Mouse (Mus musculus) lung, embryonic 14.5 days (tissue): ENCODE data around the gene Lrrk1. TPM values are rescaled to one million over a fixed set of nuclear protein-coding genes. Genes with fewer than 3 reads are reported as not detected.

Experiments used
- ATAC-seq: fragments of 200-750 bp; cut with Nextera tagmentation; 2 replicates; pipeline ENCODE4 v1.8.0; 2017; ENCODE audit warnings: mild to moderate bottlenecking, moderate TSS enrichment, moderate library complexity; ENCODE audit not compliant: insufficient read depth
- DNase-seq: peaks from one replicate; pipeline ENCODE4 v3.0.0-alpha.2; 2015
- H3K27ac ChIP-seq: fragments of 300-500 bp; sonication (generic); 2 replicates; pipeline ENCODE4 v1.5.1; 2014; ENCODE audit warnings: low read depth, mild to moderate bottlenecking, moderate library complexity
- H3K27me3 ChIP-seq: fragments of 300-500 bp; sonication (generic); 2 replicates; pipeline ENCODE4 v1.6.1; 2014; ENCODE audit warnings: low read length, control low read depth; ENCODE audit not compliant: insufficient read depth
- H3K36me3 ChIP-seq: fragments of 300-500 bp; sonication (generic); 2 replicates; pipeline ENCODE4 v1.6.1; 2014; ENCODE audit warnings: control low read depth; ENCODE audit not compliant: insufficient read depth
- H3K4me1 ChIP-seq: fragments of 300-500 bp; sonication (generic); 2 replicates; pipeline ENCODE4 v1.6.1; 2014; ENCODE audit warnings: antibody characterized with exemption, control low read depth; ENCODE audit not compliant: insufficient read depth
- H3K4me2 ChIP-seq: fragments of 300-500 bp; sonication (generic); 2 replicates; pipeline ENCODE4 v1.6.1; 2014; ENCODE audit warnings: mild to moderate bottlenecking
- H3K4me3 ChIP-seq: fragments of 300-500 bp; sonication (generic); 2 replicates; pipeline ENCODE4 v1.5.1; 2014; ENCODE audit warnings: low read depth, low read length
- H3K9ac ChIP-seq: fragments of 300-500 bp; sonication (generic); 2 replicates; pipeline ENCODE4 v1.6.1; 2014
- H3K9me3 ChIP-seq: fragments of 300-500 bp; sonication (generic); 2 replicates; pipeline ENCODE4 v1.6.1; 2016; ENCODE audit warnings: low read depth, low read length, control low read depth
- CTCF ChIP-seq: IDR thresholded peaks from 2 replicates; pipeline ENCODE4 v1.5.1; 2016; ENCODE audit warnings: antibody characterized with exemption, low read depth
- WGBS: fragments of 180-500 bp; shearing (Covaris S2); extraction: QIAGEN DNeasy Blood & Tissue Kit; methylation state at CpG from one replicate; pipeline ENCODE4 v1.1.7; 2014; 5-methylcytosine and 5-hydroxymethylcytosine counted together
- polyA plus RNA-seq: library from polyadenylated mRNA; unstranded; fragments of >200 nt; fragmentation: Nextera tagmentation; extraction: Ambion mirVana; gene quantifications from 2 replicates; pipeline ENCODE4 v1.2.1, GENCODE M21; 2014

Gene Lrrk1
- polyA plus RNA-seq, 1 experiment from 2014 or later, result 25.8 TPM

DNA sequence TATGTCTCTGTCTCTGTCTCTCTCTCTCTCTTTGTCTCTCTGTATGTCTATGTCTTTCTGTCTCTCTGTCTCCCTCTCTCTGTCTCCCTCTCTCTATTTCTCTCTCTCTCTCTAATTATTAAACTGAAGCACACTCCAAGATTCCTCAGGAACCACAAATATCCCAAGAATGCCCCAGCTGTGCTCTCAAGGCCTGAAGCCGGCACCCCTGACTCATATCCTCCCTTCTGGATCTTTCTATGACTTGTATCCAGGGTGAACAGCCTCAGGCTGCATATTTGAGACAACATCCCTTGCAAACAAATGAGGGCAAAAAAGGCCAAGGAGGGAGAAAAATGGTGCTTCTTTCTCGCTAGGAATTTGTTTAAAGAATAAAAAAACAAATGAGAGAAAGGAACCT is 22.2 kb downstream of the Lrrk1 start, which contains the start of gene Gm10974:
Gene Gm10974, plus strand, starts transcription at position 2 of the 400 bp plus-strand sequence.
- Histone ChIP-seq H3K4me3 (no peak within 1 kb of the TSS), H3K27ac (no peak within 1 kb of the TSS), H3K4me1 (no peaks in the 10 kb centered on the region), H3K4me2 (no peak within 1 kb of the TSS), H3K36me3 (0 out of 2 replicates have a peak, but pooled peaks cover 3% of the 10 kb centered on the region), H3K27me3 (no peaks in the 10 kb centered on the region), H3K9me3 (peaks cover 6% of the 10 kb centered on the region; the same call in 1 of the 2 replicates), H3K9ac (no peak within 1 kb of the TSS)
- ATAC-seq, result peak; percentile 70
- DNase-seq, result peak; percentile 64
- whole genome bisulfite sequencing, result 22% methylated on average over 2 of the region's 2 CpGs
- no peak for TF ChIP-seq CTCF

DNA sequence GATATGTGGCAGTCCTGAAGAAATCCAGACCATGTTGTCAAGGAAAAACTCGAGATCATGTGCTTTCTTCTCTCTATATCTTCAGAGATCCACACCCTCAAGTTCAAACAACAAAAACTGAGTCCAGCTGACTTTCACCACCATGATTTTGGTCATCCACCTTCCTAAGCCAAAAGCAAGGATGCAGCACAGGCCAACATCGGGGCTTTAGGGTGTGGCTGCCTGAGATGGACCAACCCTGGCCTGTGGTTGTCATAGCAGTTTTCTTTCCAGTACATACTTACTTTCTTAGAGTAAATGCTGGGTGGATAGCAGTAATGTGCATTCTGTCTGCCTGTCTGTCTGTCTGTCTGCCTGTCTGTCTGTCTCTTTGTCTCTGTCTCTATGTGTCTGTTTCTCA is 22.7 kb downstream of the Lrrk1 start:
- peaks cover 5% of the 10 kb centered on the region; the same call in 1 of the 2 replicates for H3K36me3 ChIP-seq
- no peak overlapping the region for H3K4me3 ChIP-seq
- H3K9me3 ChIP-seq, result peaks cover 6% of the 10 kb centered on the region; the same call in 1 of the 2 replicates
- H3K27ac ChIP-seq, result no peak overlapping the region
- no peak overlapping the region for H3K9ac ChIP-seq
- no peak for TF ChIP-seq CTCF
- ATAC-seq, result no peak
- H3K4me2 ChIP-seq, result no peak overlapping the region
- WGBS, result 76% methylated on average over 2 of the region's 2 CpGs
- H3K27me3 ChIP-seq, result no peaks in the 10 kb centered on the region
- no peak for DNase-seq
- H3K4me1 ChIP-seq, result no peaks in the 10 kb centered on the region

DNA sequence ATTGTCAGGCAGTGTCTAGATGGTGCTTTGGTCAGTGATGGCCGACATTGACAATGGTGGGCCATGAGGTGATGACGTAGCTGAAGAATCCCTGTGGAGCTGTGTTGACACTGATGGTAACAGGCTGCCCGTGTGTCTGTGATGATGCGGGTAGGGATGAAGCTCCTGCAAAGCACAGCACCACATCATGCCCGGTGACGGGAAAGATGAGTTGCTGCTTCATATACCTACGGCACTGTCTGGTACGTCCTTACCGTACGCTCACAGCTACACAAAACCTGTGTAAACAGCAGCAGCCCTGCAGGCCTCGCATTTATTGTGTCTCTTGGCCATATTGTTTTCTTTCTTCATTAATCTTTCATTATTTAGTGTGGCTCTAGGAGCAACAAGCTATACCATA is 23.7 kb downstream of the Lrrk1 start:
- no peak overlapping the region for H3K9ac ChIP-seq
- H3K4me2 ChIP-seq, result no peak overlapping the region
- no peak for ATAC-seq
- peaks cover 12% of the 10 kb centered on the region for H3K36me3 ChIP-seq
- H3K27ac ChIP-seq, result no peak overlapping the region
- DNase-seq, result no peak
- peaks cover 6% of the 10 kb centered on the region; the same call in 1 of the 2 replicates for H3K9me3 ChIP-seq
- TF ChIP-seq CTCF, result no peak
- no peaks in the 10 kb centered on the region for H3K27me3 ChIP-seq
- WGBS, result 88% methylated on average over 11 of the region's 11 CpGs
- no peaks in the 10 kb centered on the region for H3K4me1 ChIP-seq
- H3K4me3 ChIP-seq, result no peak overlapping the region

DNA sequence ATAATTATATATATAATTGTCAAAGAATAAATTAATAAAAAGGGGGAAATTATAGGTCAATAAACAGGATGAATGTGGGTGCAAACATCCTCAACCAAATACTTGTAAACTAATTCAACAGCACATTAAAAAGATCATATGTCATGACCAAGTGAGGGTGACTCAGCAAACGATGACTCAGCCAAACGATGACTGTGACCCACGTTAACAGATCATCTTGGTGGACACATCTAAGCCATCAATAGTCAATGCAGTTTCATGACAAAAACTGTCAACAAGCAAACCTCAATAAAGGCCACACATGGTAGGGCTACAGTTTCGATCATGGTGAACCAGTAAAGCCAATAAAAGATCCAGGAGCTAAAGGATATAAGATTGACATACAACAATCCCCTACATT is 29.1 kb downstream of the Lrrk1 start:
- H3K36me3 ChIP-seq, result peaks cover 11% of the 10 kb centered on the region
- H3K27ac ChIP-seq, result no peak overlapping the region
- H3K4me2 ChIP-seq, result no peak overlapping the region
- no peak overlapping the region for H3K9ac ChIP-seq
- H3K4me3 ChIP-seq, result no peak overlapping the region
- ATAC-seq (no peak), DNase-seq (no peak)
- H3K9me3 ChIP-seq, result peaks cover 6% of the 10 kb centered on the region; the same call in 1 of the 2 replicates
- no peaks in the 10 kb centered on the region for H3K4me1 ChIP-seq
- no peaks in the 10 kb centered on the region for H3K27me3 ChIP-seq
- TF ChIP-seq CTCF, result no peak
- 80% methylated on average over 4 of the region's 4 CpGs for WGBS

DNA sequence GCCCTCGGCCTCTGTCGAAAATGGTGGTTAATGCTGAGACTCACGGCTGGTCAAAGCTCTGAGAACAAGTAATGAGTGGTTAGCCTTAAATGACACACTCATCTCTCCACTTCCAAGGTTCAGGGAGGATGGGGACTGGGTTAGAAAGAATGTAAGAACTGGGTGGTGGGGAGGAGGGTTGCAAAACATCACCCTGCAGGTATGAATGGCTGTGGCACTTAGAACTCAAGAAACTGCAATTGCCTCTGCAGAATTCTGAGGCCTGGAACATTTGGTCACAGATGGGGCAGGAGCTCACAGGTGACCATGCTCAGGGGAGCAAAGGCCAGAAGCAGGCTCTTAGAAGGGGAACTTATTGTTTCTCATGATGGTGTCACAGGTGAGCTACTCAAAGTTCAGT is 29.7 kb downstream of the Lrrk1 start:
- H3K36me3 ChIP-seq, result peaks cover 11% of the 10 kb centered on the region
- no peak for TF ChIP-seq CTCF
- ATAC-seq (no peak), DNase-seq (no peak)
- peaks cover 6% of the 10 kb centered on the region; the same call in 1 of the 2 replicates for H3K9me3 ChIP-seq
- no peak overlapping the region for H3K9ac ChIP-seq
- H3K27me3 ChIP-seq, result no peaks in the 10 kb centered on the region
- no peak overlapping the region for H3K4me2 ChIP-seq
- WGBS, result 86% methylated on average over 3 of the region's 3 CpGs
- H3K4me1 ChIP-seq, result no peaks in the 10 kb centered on the region
- no peak overlapping the region for H3K27ac ChIP-seq
- no peak overlapping the region for H3K4me3 ChIP-seq

DNA sequence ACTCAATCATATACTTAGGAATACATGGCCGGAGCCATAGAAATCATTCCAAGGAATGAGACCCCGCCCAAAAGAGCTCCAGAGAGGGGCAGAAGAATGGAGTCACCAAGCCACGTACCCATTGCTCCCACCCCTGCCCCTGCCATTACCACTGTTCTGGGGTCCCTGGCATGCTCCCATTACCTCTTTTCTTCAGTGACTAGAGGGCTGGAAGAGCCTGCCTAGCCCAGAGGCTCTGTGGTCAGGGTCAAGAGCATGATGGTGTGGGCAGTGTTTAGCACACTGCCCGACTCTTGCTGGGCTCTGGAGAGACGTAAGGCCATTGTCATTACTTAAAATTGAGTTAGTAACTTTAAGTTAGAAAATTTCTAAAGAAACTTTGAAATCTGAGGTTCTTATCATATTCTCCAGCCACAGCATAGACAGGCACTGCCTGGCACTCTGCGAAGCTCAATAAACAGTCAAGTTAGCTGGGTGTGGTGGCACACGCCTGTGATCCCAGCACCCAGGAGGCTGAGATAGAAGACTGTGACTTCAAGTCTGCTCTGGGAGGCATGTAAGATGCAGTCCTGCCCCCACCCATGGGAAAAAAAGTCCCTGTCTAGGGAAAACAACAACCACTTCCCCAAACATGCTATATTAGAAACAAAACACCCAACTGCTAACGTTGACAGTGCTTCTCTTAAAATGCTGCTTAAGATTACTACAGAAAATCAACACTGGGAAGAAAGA is 32.2 kb downstream of the Lrrk1 start:
- TF ChIP-seq CTCF, result no peak
- Histone ChIP-seq H3K27ac (no peak overlapping the region), H3K4me1 (no peaks in the 10 kb centered on the region), H3K4me3 (no peak overlapping the region), H3K9me3 (no peaks in the 10 kb centered on the region), H3K27me3 (no peaks in the 10 kb centered on the region), H3K9ac (no peak overlapping the region), H3K4me2 (no peak overlapping the region), H3K36me3 (peaks cover 11% of the 10 kb centered on the region)
- no peak for DNase-seq
- no peak for ATAC-seq
- 76% methylated on average over 8 of the region's 8 CpGs for WGBS

DNA sequence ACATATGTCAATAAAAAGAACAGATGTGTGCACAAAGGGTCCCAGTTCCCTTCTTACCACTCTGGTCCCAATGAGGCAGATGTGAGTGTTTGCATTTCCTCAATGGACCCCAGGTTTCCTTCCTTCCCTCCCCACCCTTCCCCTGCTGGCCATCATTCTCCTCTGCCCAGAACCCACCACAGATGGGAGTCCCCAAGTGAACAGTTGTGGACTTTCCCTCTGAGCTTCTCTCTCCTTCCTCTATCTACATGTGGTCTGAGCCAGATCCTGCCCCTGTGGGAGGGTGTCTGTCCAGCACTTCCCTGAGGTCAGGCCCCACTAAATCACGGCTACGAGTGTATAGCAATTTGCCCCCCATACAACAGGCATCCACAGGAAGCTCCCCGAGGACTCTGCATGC is 33.2 kb downstream of the Lrrk1 start:
- ATAC-seq, result no peak
- TF ChIP-seq CTCF, result no peak
- WGBS, result 51% methylated on average over 3 of the region's 3 CpGs

More for the DNA sequence above, 33.2 kb downstream of the Lrrk1 start:
- no peaks in the 10 kb centered on the region for H3K27me3 ChIP-seq
- no peaks in the 10 kb centered on the region for H3K9me3 ChIP-seq
- no peak overlapping the region for H3K4me2 ChIP-seq
- H3K36me3 ChIP-seq, result peaks cover 5% of the 10 kb centered on the region; the same call in 1 of the 2 replicates
- DNase-seq, result no peak
- no peak overlapping the region for H3K4me3 ChIP-seq
- no peaks in the 10 kb centered on the region for H3K4me1 ChIP-seq
- H3K27ac ChIP-seq, result no peak overlapping the region
- H3K9ac ChIP-seq, result no peak overlapping the region
